Mouse (Mus musculus) left cerebral cortex, postnatal 14 days (tissue): ENCODE data around the gene Ncr1. TPM values are rescaled to one million over a fixed set of nuclear protein-coding genes. Genes with fewer than 3 reads are reported as not detected.
"Not testable (repeated sequence)": the region's sequence is repeated elsewhere in the genome, so short reads cannot be mapped to it uniquely, and the experiment has no call there.

Experiments used
- DNase-seq, 2 experiments: peaks; one replicate each; pipeline ENCODE4 v3.0.0; 2021 to 2022; ENCODE audit warnings: low spot score in 2 of 2, mixed read lengths in 1 of 2
- intact Hi-C: fragments of 180-260 bp; cut with DNase I; formaldehyde crosslinking; loops from one replicate; pipeline ENCODE4 v1.15.1; 2025
- long read RNA-seq, 2 experiments: library from polyadenylated mRNA; stranded (forward); transcript quantifications; one replicate each; pipeline ENCODE4 v2.0.0; 2021
- microRNA-seq, 2 experiments: library from miRNA; unstranded; fragments of <30 nt; microRNA quantifications; one replicate each; pipeline ENCODE4 v1.2.0; 2022
- total RNA-seq, 2 experiments: library from RNA; stranded (reverse); gene quantifications; 2 replicates each; pipeline ENCODE4 v1.2.3; 2021

The Ncr1 gene
- total RNA-seq: not detected
- long read RNA-seq, experiment 1: 0 reads
- long read RNA-seq, experiment 2: 0 reads

DNA sequence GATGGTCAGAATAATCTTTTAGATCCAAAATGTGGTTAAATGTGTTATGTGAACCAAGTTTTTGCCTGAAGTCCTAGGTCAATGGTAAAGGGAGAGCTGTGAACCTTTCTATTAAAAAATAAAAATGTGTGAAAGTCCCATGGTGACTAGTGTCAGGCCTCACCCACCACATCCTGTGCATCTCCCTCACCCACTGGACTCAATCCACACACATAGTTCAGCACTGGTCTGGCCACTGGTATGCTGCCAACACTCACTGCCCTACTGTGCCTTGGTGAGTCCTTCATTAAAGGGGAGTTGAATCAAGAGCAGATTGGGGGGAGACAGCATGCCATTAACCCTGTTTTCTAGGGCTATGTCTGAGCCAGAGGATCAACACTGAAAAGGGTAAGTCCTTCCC is at the start of gene Ncr1:
Gene Ncr1 (plus strand): TSS at position 216 of the 400 bp plus-strand sequence.
- no peak for DNase-seq
- intact Hi-C loops: no loop called here

DNA sequence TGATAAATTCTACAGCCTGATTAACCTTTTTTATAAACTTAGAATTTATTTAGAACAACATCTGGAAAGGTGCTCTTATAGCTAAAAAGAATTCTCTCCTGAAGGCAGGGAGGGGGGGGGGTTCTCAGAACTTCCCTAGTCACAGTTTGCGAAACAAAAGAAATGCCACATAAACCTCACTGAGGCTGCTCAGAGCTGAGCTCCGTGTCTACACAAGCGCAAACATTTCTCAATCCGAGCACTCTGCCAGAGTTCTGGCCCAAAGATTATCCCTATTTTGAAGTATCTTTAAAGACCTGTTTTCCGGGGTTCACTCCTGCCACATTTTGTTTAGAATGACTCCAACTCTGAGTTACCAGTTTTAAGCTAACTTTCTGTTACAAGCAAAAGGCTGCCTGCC is 44.9 kb upstream of the Ncr1 start:
- DNase-seq: no peak
- intact Hi-C loops: no loop called here

DNA sequence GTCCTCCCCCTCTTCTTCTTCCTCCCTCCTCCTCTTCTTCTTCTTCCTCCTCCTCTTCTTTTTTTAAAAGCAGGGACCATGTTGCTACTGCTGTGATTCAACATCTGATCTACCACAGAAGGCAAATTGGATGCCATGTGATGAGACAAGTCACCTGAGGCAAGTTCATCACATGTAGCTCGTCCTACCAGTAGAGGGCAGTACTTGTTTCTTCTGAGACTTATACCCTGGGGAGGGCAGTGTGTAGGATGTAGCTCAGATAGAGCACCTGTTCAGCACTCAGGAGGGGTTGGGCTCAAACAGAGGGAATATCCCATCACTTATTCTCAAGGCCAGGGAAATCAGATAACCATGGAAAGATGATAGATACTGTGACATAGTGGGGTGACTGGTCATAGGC is 40.3 kb upstream of the Ncr1 start:
- DNase-seq: no peak
- intact Hi-C loops: no loop called here

DNA sequence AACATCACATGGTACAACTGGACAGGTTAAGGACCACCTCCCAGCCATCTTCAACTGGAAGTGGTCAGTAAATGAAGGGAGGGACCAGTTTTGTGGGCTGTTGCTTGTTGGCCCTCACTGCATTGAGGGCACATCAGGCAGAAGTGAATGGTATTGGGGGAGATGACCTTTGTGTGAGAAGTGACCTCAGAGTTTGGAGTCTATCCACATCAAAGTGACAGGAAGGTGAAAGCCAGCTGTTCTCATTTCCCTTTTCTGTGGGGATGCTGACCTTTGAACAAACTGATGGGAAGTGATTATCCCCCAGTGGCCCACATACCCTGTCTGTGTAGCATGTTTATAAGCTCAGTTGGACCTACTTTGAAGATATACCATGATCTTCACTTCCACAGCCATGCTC is 37.4 kb upstream of the Ncr1 start:
- intact Hi-C loops: no loop called here
- DNase-seq: no peak

DNA sequence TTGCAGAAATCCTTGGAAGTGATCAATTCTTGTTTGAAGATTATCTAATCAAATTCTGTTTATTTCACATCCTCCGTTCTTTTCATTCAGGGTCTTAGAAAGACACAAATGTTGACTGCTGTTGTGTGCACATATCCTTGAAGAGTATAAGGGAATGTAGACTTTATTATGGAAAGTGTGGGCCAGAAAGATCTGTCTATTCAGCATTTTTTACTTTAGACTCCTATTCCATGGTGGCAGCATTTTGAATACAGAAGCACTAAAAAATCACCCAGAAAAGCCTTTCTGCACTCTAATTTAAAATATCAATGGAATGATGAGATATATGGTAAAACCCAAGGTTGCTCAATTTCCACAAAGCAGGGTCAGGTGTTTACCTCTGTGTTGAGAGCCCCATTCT is 34.1 kb upstream of the Ncr1 start:
- intact Hi-C loops: no loop called here
- DNase-seq: no peak

DNA sequence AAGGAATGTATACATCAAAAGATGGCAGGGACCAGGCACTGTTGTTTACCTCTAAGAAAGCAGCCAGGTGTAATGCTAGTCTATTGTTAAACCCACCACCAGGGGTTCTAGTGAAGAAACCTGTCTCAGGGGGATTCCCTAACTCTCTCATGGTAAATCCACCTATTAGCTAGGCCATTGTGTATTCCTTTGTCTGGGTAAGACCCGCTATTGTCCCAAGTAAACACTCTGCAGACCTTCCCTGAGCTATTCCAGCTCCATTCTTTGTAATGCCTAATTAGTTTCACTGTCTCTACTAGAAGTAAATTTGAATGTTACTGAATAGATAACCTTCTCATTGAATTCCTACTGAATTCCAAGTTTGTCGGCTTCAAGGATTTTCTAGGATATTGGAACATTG is 24.4 kb upstream of the Ncr1 start:
- DNase-seq, intact Hi-C loops: not testable (repeated sequence)

DNA sequence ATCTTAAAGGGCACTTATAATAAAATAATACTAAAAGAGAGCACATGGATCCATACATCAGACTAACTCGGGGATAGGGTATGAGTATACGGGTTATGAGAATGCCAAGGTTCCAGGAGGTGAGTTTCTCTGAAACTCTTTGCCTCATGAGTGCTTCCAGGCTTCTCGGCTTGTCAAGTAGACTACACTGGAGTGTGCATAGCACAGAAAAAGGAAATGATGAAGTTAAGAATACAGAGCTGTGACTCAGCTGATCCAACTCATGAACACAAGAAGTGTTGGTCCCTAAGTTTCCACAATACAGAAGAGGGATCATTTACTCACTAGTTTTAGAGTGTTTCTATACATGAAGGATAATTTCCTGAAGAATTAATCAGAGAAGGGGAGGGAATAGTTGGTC is 24.0 kb upstream of the Ncr1 start:
- DNase-seq, intact Hi-C loops: not testable (repeated sequence)

DNA sequence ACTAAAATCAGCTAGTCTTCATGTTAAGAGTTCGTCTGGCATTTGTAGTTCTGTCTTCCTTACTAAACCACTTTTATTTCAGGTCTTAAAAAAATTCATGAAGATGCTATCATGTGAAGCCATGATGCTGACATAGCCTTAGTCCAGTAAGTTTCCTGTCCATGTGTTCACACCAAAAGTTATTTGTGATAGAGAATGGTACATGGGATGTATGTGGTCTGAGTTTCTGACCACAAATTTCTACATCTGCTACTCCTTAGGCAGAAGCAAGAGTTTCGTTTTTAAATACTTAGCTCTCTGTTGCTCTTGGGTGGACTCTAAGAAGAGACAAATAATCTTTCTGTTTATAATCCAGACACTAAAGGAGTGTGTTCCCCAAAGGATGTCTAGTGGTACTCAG is 14.2 kb upstream of the Ncr1 start:
- no peak for DNase-seq
- intact Hi-C loops: no loop called here

DNA sequence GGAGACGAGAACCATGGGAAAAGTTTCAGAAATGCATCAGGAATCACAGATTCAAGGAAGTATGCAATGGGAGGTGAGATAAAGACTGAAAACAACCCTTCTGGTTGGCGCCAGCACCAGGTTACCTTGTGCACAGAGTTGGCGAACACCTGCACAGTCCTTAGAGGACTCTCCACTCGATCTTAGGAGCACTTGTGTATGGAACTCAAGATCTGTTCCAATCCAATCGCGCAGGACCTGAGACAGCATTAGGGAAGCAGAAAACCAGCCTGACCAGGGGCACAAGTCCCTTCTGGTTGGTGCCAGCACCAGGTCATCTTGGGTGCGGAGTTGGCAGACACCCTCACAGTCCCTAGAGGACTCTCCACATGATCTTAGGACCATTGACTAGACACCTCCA is 36.0 kb downstream of the Ncr1 start:
- DNase-seq: no peak
- intact Hi-C loops: no loop called here

Small RNAs within 50 kb of the gene (microRNA-seq; reads per million reads assigned to microRNA genes)
- gene Gm24752 (0 reads per million in 2 experiments), gene Gm25349 (0 reads per million in 2 experiments)

Other genes starting within 250 kb of the Ncr1 start
- gene Ttyh1, start 218.3 kb upstream of the Ncr1 start, total RNA-seq: 100 to 1,000 TPM; 837 to 867 TPM
- gene Leng8, start 200.7 kb upstream of the Ncr1 start, total RNA-seq: 100 to 1,000 TPM; 152 TPM
- gene Leng9, start 187.3 kb upstream of the Ncr1 start, total RNA-seq: 1 to 10 TPM; 6.1 to 6.7 TPM
- 1 to 10 TPM; 2.4 to 3.2 TPM for gene Cdc42ep5, start 172.9 kb upstream of the Ncr1 start, total RNA-seq
- not detected for gene Lilra5, start 100.0 kb upstream of the Ncr1 start, total RNA-seq
- gene Gp6, start 60.0 kb downstream of the Ncr1 start, total RNA-seq: under 1 TPM in 1 of 2 experiments, not detected in 1; 0.13 TPM
- gene Rdh13, start 107.9 kb downstream of the Ncr1 start, total RNA-seq: 10 to 100 TPM; 27.1 to 29.4 TPM
- gene Eps8l1, start 123.0 kb downstream of the Ncr1 start, total RNA-seq: 1 to 10 TPM; 3.3 to 5.1 TPM
- 100 to 1,000 TPM; 117 to 128 TPM for gene Ppp1r12c, start 164.0 kb downstream of the Ncr1 start, total RNA-seq
- 1 to 10 TPM; 2.7 to 4.3 TPM for gene Tnnt1, start 178.7 kb downstream of the Ncr1 start, total RNA-seq
- gene Tnni3, start 186.5 kb downstream of the Ncr1 start, total RNA-seq: under 1 TPM in 1 of 2 experiments, not detected in 1; 0.55 TPM
- gene Dnaaf3, start 194.7 kb downstream of the Ncr1 start, total RNA-seq: under 1 TPM; 0.31 to 0.34 TPM
- gene Syt5, start 209.8 kb downstream of the Ncr1 start, total RNA-seq: 100 to 1,000 TPM; 241 to 259 TPM